Mouse (Mus musculus): ENCODE measurements at regions not wholly inside any gene's neighbourhood (a gene's known extent, or its start where the extent isn't known, plus 50 kb on each side); places are given as distances from the start of the nearest gene placed in this dataset.

DNA sequence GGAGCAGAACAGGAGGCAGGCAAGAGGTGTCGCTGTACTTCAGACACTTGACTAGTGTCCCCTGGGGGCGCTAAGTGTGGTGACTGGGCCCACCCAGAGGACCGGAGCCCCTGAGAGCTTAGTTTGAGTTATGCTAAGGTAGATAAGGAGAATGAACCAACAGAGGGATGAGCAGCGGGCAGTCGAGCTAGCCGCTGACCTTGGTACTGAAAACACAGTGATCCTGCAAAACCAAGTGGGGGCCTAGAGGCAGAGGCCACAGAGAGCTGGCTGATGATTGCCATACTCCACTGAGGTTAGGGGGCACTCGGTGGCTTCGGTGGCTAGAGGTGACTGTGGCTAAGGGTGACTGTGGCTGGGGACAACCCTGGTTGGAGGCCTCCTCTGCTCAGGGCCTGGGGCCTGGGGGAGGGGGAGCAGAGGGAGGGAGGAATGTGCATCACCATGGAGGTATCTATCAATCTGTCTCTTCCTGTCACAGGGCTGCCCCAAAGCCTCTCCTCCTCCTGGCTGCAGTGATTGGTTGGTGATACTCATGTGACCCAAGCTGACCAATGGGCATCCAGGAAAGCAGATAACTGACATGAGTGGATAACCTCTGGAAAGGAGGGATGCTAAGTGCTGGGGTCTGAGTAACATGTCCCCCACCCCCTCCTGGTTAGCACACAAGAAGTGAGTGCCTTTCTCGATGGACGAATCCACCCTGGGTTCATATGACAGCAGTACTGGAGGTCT, 80.3 kb upstream of the Igsf21 start:
- no peak for ATAC-seq (replicated peaks; ENCODE audit: low FRiP score, low TSS enrichment, poor library complexity, severe bottlenecking)

DNA sequence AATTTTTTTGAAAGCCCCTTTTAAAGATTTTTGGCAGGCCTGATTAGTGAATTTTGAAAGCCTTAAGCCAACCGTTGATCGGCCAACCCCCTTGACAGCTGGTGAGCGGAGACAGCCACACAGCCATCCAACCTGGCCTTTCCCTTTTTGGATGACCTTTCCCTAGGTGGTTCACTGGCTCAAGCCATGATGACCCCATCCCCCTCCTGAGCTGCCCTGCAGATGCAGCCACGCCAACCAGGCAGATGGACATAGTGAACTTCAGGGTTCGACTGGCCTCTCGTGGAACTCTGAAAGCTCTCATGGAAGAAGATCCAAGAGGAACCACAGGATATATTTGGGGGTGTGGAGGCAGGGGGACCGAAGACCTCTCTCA, 79.1 kb upstream of the Igsf21 start:
- ATAC-seq (replicated peaks; ENCODE audit: low FRiP score, low TSS enrichment, poor library complexity, severe bottlenecking), result no peak

- ATAC-seq (replicated peaks; ENCODE audit: low FRiP score, low TSS enrichment, poor library complexity, severe bottlenecking), result no peak
These were observed 78.5 kb upstream of the Igsf21 start for GRCm38 (mm10) chr4:140324971-140325676.

- no peak for ATAC-seq (replicated peaks; ENCODE audit: low FRiP score, low TSS enrichment, poor library complexity, severe bottlenecking)
These were observed 73.7 kb upstream of the Igsf21 start for GRCm38 (mm10) chr4:140320120-140320921.

- no peak for ATAC-seq (replicated peaks; ENCODE audit: low FRiP score, low TSS enrichment, poor library complexity, severe bottlenecking)
These were observed 66.1 kb upstream of the Igsf21 start for GRCm38 (mm10) chr4:140312635-140313034.

DNA sequence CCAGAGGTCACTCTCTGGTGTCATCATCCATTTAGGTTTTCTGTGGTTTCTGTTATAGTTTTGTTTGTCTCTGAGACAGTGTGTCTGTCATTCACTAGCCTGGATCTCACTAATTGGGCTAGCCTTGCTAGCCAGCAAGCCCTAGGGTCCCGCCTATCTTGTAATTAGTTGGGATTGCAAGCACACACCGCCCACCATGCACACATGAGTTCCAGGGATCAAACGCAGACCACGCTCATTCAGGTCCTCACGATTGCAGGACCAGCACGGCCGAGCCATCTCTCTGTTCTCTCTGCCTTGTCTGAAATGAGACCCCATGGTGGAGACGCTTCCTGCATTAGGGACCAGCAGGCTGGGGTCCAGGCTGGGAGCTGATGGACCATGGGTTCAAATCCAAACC, 60.9 kb upstream of the Igsf21 start:
- ATAC-seq (replicated peaks; ENCODE audit: low FRiP score, low TSS enrichment, poor library complexity, severe bottlenecking), result no peak

- ATAC-seq (replicated peaks; ENCODE audit: low FRiP score, low TSS enrichment, poor library complexity, severe bottlenecking), result no peak
These were observed 58.4 kb upstream of the Igsf21 start for GRCm38 (mm10) chr4:140304960-140305359.

GRCm38 (mm10) chr4:140301661-140302060, 55.1 kb upstream of the Igsf21 start:
- no peak for ATAC-seq (replicated peaks; ENCODE audit: low FRiP score, low TSS enrichment, poor library complexity, severe bottlenecking)

GRCm38 (mm10) chr4:140297912-140298620, 51.5 kb upstream of the Igsf21 start:
- no peak for ATAC-seq (replicated peaks; ENCODE audit: low FRiP score, low TSS enrichment, poor library complexity, severe bottlenecking)
